Mouse (Mus musculus): ENCODE results near the gene Adamts18.
A peak's percentile ranks its signal among the peaks of the same experiment; 100 is the strongest.

Gene Adamts18

GRCm38 (mm10) chr8:113848653-113849135, at the start of gene Adamts18:
Adamts18 (minus strand) TSS chr8:113848738.
- no peak for DNase-seq

GRCm38 (mm10) chr8:113896446-113896845, 47.9 kb upstream of the Adamts18 start:
- peak; percentile 90 for DNase-seq

GRCm38 (mm10) chr8:113891376-113891775, 42.8 kb upstream of the Adamts18 start:
- peak; percentile 97 for DNase-seq

- DNase-seq, result peak; percentile 54
Measured at GRCm38 (mm10) chr8:113886509-113886908, 38.0 kb upstream of the Adamts18 start.

GRCm38 (mm10) chr8:113885101-113885500, 36.6 kb upstream of the Adamts18 start:
- DNase-seq, result peak; percentile 53

GRCm38 (mm10) chr8:113883994-113884393, 35.5 kb upstream of the Adamts18 start:
- peak; percentile 66 for DNase-seq

- peak; percentile 23 for DNase-seq
Measured at GRCm38 (mm10) chr8:113882558-113882957, 34.0 kb upstream of the Adamts18 start.

- DNase-seq, result peak; percentile 53
Measured at GRCm38 (mm10) chr8:113878411-113879006, 30.0 kb upstream of the Adamts18 start.

GRCm38 (mm10) chr8:113873446-113874120, 25.0 kb upstream of the Adamts18 start:
- DNase-seq, result peak; percentile 73

GRCm38 (mm10) chr8:113872436-113872835, 23.9 kb upstream of the Adamts18 start:
- peak; percentile 45 for DNase-seq

GRCm38 (mm10) chr8:113866530-113866929, 18.0 kb upstream of the Adamts18 start:
- DNase-seq, result no peak

GRCm38 (mm10) chr8:113865326-113866093, 17.0 kb upstream of the Adamts18 start:
- DNase-seq, result peak; percentile 73

GRCm38 (mm10) chr8:113859890-113860683, 11.5 kb upstream of the Adamts18 start:
- peak; percentile 75 for DNase-seq

GRCm38 (mm10) chr8:113858801-113859200, 10.3 kb upstream of the Adamts18 start:
- peak; percentile 50 for DNase-seq

GRCm38 (mm10) chr8:113854622-113855293, 6.2 kb upstream of the Adamts18 start:
- no peak for DNase-seq

- no peak for DNase-seq
Measured at GRCm38 (mm10) chr8:113853714-113854113, 5.2 kb upstream of the Adamts18 start.

- no peak for DNase-seq
Measured at GRCm38 (mm10) chr8:113851655-113852054, 3.1 kb upstream of the Adamts18 start.

GRCm38 (mm10) chr8:113848081-113848652, 371 bp downstream of the Adamts18 start:
- DNase-seq, result peak; percentile 42

GRCm38 (mm10) chr8:113847606-113848080, 895 bp downstream of the Adamts18 start:
- DNase-seq, result no peak

GRCm38 (mm10) chr8:113846669-113847068, 1.9 kb downstream of the Adamts18 start:
- DNase-seq, result no peak

GRCm38 (mm10) chr8:113844801-113845301, 3.7 kb downstream of the Adamts18 start:
- no peak for DNase-seq
